Mouse (Mus musculus) liver, embryonic 14.5 days (tissue): ENCODE results near the gene Bco1. TPM values are rescaled to one million over a fixed set of nuclear protein-coding genes. Genes with fewer than 3 reads are reported as not detected.

ENCODE experiments used
- ATAC-seq: fragments of 200-750 bp; cut with Nextera tagmentation; 2 replicates; pipeline ENCODE4 v1.8.0; 2017; ENCODE audit warnings: moderate number of reproducible peaks, mild to moderate bottlenecking, moderate library complexity; ENCODE audit not compliant: insufficient read depth
- DNase-seq, 3 experiments: peaks; one replicate each; pipeline ENCODE4 v3.0.0-alpha.2; 2012 to 2013; ENCODE audit warnings: low read depth in 3 of 3, low spot score in 3 of 3
- H3K27ac ChIP-seq: fragments of 300-500 bp; sonication (generic); 2 replicates; pipeline ENCODE4 v1.5.1; 2014; ENCODE audit warnings: moderate library complexity, mild to moderate bottlenecking, control low read depth, inconsistent platforms
- H3K27me3 ChIP-seq: fragments of 300-500 bp; sonication (generic); 2 replicates; pipeline ENCODE4 v1.6.1; 2014; ENCODE audit warnings: mild to moderate bottlenecking, low read length, moderate library complexity; ENCODE audit not compliant: control insufficient read depth, insufficient read depth
- H3K36me3 ChIP-seq: fragments of 300-500 bp; sonication (generic); replicated peaks from 2 replicates; pipeline ENCODE4 v1.6.1; 2014; ENCODE audit warnings: low read depth; ENCODE audit not compliant: control insufficient read depth, insufficient read depth
- H3K4me1 ChIP-seq, 2 experiments: fragments of 200-500 bp in 1 of 2; fragments of 300-500 bp in 1 of 2; sonication (generic) in 1 of 2; replicated peaks; 2 replicates each; pipeline ENCODE4 v1.6.1; 2012 to 2014; ENCODE audit warnings: antibody characterized with exemption in 1 of 2, inconsistent platforms in 1 of 2, low read length in 1 of 2; ENCODE audit not compliant: control insufficient read depth in 2 of 2, insufficient read depth in 2 of 2
- H3K4me2 ChIP-seq: fragments of 300-500 bp; sonication (generic); 2 replicates; pipeline ENCODE4 v1.6.1; 2014; ENCODE audit warnings: low read depth, mild to moderate bottlenecking, control low read depth, moderate library complexity
- H3K4me3 ChIP-seq, 2 experiments: fragments of 200-500 bp in 1 of 2; fragments of 300-500 bp in 1 of 2; sonication (generic) in 1 of 2; 2 replicates each; pipeline ENCODE4 v1.5.1; 2012 to 2014; ENCODE audit warnings: low read depth in 2 of 2, low read length in 2 of 2, mild to moderate bottlenecking in 2 of 2, control low read depth in 1 of 2, inconsistent platforms in 1 of 2, moderate library complexity in 1 of 2; ENCODE audit not compliant: insufficient read depth in 1 of 2
- H3K9ac ChIP-seq: fragments of 300-500 bp; sonication (generic); replicated peaks from 2 replicates; pipeline ENCODE4 v1.6.1; 2014; ENCODE audit warnings: mild to moderate bottlenecking, control low read depth, moderate library complexity
- H3K9me3 ChIP-seq: fragments of 300-500 bp; sonication (generic); 2 replicates; pipeline ENCODE4 v1.6.1; 2016; ENCODE audit warnings: low read length, mixed read lengths; ENCODE audit not compliant: control insufficient read depth
- CTCF ChIP-seq: IDR thresholded peaks from 2 replicates; pipeline ENCODE4 v1.5.1; 2016; ENCODE audit warnings: antibody characterized with exemption, low read depth, control low read depth
- EP300 ChIP-seq: IDR thresholded peaks from 2 replicates; pipeline ENCODE4 v1.6.1; 2016; ENCODE audit warnings: antibody characterized with exemption, low read depth
- WGBS: fragments of 180-500 bp; shearing (Covaris S2); extraction: QIAGEN DNeasy Blood & Tissue Kit; methylation state at CpG from one replicate; pipeline ENCODE4 v1.1.7; 2014; ENCODE audit not compliant: insufficient replicate concordance; 5-methylcytosine and 5-hydroxymethylcytosine counted together
- polyA plus RNA-seq, 2 experiments: library from polyadenylated mRNA; depleted of rRNA in 1 of 2; stranded (reverse) in 1 of 2; unstranded in 1 of 2; fragments of >200 nt; fragmentation: Nextera tagmentation in 1 of 2; extraction: Ambion mirVana in 1 of 2; gene quantifications; 2 replicates each; pipeline versions ENCODE4 v1.2.1 to v1.2.3; 2012 to 2014

The Bco1 gene
- polyA plus RNA-seq, 2 experiments, result 3.2 to 5.2 TPM

DNA sequence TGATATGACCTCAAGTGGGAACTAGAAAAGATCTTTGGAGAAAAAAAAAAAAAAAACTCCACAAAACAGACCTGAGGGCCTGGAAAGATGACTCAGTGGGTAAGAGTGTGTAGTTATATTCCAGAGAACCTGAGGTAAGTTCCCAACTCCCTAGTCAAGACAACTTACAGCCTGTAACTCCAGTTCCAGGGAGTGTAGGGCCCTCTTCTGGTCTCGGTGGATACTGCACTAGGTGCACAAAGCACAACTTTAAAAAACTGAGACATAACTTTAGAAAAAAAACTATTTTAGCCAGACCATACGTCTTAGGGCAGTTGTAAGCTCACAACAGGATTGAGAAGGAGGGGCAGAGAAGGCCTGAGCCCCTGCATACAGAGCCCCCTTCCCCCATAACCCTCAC is 82.4 kb downstream of the Bco1 start:
- no peak overlapping the region for H3K27ac ChIP-seq
- H3K27me3 ChIP-seq, result no peaks in the 10 kb centered on the region
- H3K4me1 ChIP-seq, result no peaks in the 10 kb centered on the region
- no peak overlapping the region for H3K4me3 ChIP-seq
- H3K9ac ChIP-seq, result no peak overlapping the region
- H3K9me3 ChIP-seq, result no peaks in the 10 kb centered on the region
- TF ChIP-seq EP300 (no peak), CTCF (peak; percentile 21; the same call in 1 of the 2 replicates)
- H3K36me3 ChIP-seq, result no peaks in the 10 kb centered on the region
- 72% methylated on average over 2 of the region's 2 CpGs for WGBS
- H3K4me2 ChIP-seq, result no peak overlapping the region
- DNase-seq (no peak), ATAC-seq (no peak)

DNA sequence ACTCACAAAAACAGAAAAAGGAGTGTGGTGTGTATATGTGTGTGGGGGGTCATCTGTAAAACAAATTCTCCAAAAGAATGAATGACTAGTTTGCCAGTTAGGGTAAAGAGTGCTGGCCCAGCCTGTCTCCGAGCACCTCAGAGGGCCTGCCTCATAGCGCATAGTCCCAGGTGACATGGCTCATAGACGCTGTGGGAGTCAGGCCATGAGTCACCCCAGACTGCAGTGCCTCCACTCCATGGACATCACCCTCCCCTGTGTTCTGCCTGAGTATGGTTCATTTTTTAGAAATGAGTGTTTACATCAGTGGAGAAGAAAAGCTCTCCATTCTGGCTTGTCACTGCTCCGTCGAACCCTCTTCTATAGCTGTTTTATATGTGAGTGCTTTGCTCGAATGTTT is 83.0 kb downstream of the Bco1 start:
- Histone ChIP-seq H3K9ac (no peak overlapping the region), H3K4me1 (no peaks in the 10 kb centered on the region), H3K27ac (no peak overlapping the region), H3K4me3 (no peak overlapping the region), H3K4me2 (no peak overlapping the region), H3K36me3 (peaks cover 3% of the 10 kb centered on the region), H3K27me3 (no peaks in the 10 kb centered on the region), H3K9me3 (no peaks in the 10 kb centered on the region)
- DNase-seq, result no peak
- no peak for TF ChIP-seq EP300
- TF ChIP-seq CTCF, result no peak
- 79% methylated on average over 6 of the region's 6 CpGs for WGBS
- no peak for ATAC-seq

DNA sequence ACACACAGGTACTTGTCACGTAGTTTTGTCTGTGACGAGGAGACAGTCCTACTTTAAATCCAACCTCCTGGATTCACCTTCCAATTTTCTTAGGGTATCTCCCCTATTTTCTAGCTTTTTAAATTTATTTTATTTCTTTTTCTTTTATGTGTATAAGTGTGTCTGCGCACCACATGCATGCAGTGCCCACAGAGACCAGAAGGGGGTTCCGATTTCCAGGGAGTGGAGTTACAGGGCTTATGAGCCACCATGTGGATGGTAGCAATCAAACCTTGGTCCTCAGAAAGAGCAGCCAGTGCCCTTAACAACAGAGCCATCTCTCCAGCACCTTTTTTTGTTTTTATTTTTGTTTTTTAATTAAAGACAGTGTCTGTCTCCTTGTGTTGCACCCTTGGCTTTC is 87.1 kb downstream of the Bco1 start:
- ATAC-seq (no peak), DNase-seq (no peak)
- H3K9me3 ChIP-seq, result no peaks in the 10 kb centered on the region
- H3K4me3 ChIP-seq, result no peak overlapping the region
- H3K4me2 ChIP-seq, result no peak overlapping the region
- no peaks in the 10 kb centered on the region for H3K4me1 ChIP-seq
- H3K27me3 ChIP-seq, result no peaks in the 10 kb centered on the region
- H3K9ac ChIP-seq, result no peak overlapping the region
- H3K36me3 ChIP-seq, result peaks cover 4% of the 10 kb centered on the region
- peak; percentile 59 for TF ChIP-seq CTCF
- no peak for TF ChIP-seq EP300
- H3K27ac ChIP-seq, result no peak overlapping the region
- WGBS, result 87% methylated on average over 4 of the region's 4 CpGs

Other genes with a start within 250 kb of the Bco1 start
- gene Cmc2, start 174.4 kb upstream of the Bco1 start, polyA plus RNA-seq (2012; rRNA removed), result 15.3 and 20.6 TPM in 2 replicates
- gene Cmc2, start 174.4 kb upstream of the Bco1 start, polyA plus RNA-seq (2014; fragmentation: Nextera tagmentation; extraction: Ambion mirVana), result 81.1 and 87.6 TPM in 2 replicates
- 19.4 and 21.3 TPM in 2 replicates for gene Cenpn, start 174.1 kb upstream of the Bco1 start, polyA plus RNA-seq (2012; rRNA removed)
- 27.4 and 28.9 TPM in 2 replicates for gene Cenpn, start 174.1 kb upstream of the Bco1 start, polyA plus RNA-seq (2014; fragmentation: Nextera tagmentation; extraction: Ambion mirVana)
- 2.8 and 3.3 TPM in 2 replicates for gene Atmin, start 152.5 kb upstream of the Bco1 start, polyA plus RNA-seq (2012; rRNA removed)
- gene Atmin, start 152.5 kb upstream of the Bco1 start, polyA plus RNA-seq (2014; fragmentation: Nextera tagmentation; extraction: Ambion mirVana), result 3.3 and 4.9 TPM in 2 replicates
- gene 1700030J22Rik, start 116.9 kb upstream of the Bco1 start, polyA plus RNA-seq (2012; rRNA removed), result 0.25 and 0.29 TPM in 2 replicates
- 0.18 and 0.20 TPM in 2 replicates for gene 1700030J22Rik, start 116.9 kb upstream of the Bco1 start, polyA plus RNA-seq (2014; fragmentation: Nextera tagmentation; extraction: Ambion mirVana)
- 24.8 and 38.8 TPM in 2 replicates for gene Gcsh, start 102.3 kb upstream of the Bco1 start, polyA plus RNA-seq (2012; rRNA removed)
- 81.3 and 84.0 TPM in 2 replicates for gene Gcsh, start 102.3 kb upstream of the Bco1 start, polyA plus RNA-seq (2014; fragmentation: Nextera tagmentation; extraction: Ambion mirVana)
- gene Pkd1l2, start 13.4 kb upstream of the Bco1 start, polyA plus RNA-seq (2012; rRNA removed), result not detected in 2 replicates
- not detected in 2 replicates for gene Pkd1l2, start 13.4 kb upstream of the Bco1 start, polyA plus RNA-seq (2014; fragmentation: Nextera tagmentation; extraction: Ambion mirVana)
- 1.4 and 1.6 TPM in 2 replicates for gene Gan, start 62.3 kb downstream of the Bco1 start, polyA plus RNA-seq (2012; rRNA removed)
- 0.62 and 0.77 TPM in 2 replicates for gene Gan, start 62.3 kb downstream of the Bco1 start, polyA plus RNA-seq (2014; fragmentation: Nextera tagmentation; extraction: Ambion mirVana)
- 9.8 and 10.4 TPM in 2 replicates for gene Cmip, start 161.2 kb downstream of the Bco1 start, polyA plus RNA-seq (2012; rRNA removed)
- gene Cmip, start 161.2 kb downstream of the Bco1 start, polyA plus RNA-seq (2014; fragmentation: Nextera tagmentation; extraction: Ambion mirVana), result 6.7 and 10.6 TPM in 2 replicates